Mouse (Mus musculus) layer of hippocampus, adult 9-10 months (tissue): ENCODE measurements at regions not wholly inside any gene's neighbourhood (a gene's known extent, or its start where the extent isn't known, plus 50 kb on each side); places are given as distances from the start of the nearest gene placed in this dataset.

Experiments used
- DNase-seq: peaks from one replicate; pipeline ENCODE4 v3.0.0; 2022; ENCODE audit warnings: low spot score

GRCm38 (mm10) chr1:144316251-144316650 is 67.2 kb upstream of the Rgs1 start:
- DNase-seq = no peak

GRCm38 (mm10) chr1:144314382-144314781 is 65.3 kb upstream of the Rgs1 start:
- no peak for DNase-seq

DNA sequence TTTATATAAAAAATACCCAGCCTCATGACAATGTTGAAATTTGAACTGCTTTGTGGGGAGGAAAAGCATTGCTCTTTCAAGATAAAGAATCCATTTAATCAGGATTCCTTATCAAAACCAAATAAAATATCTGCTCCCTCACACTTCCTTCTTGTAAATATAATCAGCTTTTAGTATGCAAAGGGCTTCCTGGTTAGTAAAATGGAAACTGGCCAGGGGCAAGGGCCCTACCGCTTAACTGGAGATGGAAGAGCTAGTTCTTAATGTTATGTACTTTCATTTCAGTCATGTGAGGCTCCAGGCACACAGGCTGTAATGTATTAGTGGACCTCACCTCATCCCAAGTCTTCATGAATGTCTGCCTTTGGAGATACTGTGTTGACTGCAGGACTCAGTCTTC is 64.3 kb upstream of the Rgs1 start:
- no peak for DNase-seq

- DNase-seq = no peak
Measured at GRCm38 (mm10) chr1:144309901-144310300, 60.9 kb upstream of the Rgs1 start.

DNA sequence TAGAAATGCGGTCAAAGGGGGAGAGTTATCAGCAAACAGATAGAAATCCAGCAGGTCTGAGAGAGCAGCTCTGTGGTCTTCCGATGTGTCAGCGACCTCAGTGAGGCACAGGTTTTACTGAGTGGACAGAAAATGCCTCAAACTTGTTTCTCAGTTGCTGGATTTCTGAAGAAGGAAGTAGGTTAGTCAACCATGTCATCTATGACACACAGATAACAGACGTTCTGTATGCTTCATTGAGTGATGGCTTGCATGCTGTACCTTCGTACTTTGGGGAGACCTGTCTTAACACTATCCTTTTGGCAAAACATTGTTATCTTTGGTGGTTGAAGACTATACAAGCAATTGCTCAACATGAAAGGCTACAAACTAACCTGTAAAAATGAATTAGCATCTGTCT is 59.3 kb upstream of the Rgs1 start:
- DNase-seq = no peak

DNA sequence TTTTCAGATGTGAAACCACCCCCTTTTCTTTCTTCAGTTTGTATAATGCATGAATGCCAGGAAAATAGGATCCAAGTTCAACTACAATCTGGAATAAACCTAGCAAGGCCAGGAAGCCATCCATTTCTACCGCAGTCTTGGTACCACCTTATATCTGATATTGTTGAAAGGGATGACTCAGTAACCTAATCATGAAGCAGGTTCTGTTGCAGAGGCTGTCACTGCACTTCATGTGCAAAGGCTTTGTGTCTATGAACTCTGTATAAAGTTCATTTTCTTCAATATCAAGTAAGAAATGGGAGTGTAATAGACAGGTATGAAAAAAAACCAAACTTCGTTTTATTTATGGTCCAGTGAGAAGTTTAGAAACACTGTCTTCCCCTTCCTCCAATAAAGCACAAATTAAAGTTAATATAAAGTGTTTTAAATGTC is 58.8 kb upstream of the Rgs1 start:
- DNase-seq = no peak

GRCm38 (mm10) chr1:144307017-144307853 is 58.2 kb upstream of the Rgs1 start:
- no peak for DNase-seq

DNA sequence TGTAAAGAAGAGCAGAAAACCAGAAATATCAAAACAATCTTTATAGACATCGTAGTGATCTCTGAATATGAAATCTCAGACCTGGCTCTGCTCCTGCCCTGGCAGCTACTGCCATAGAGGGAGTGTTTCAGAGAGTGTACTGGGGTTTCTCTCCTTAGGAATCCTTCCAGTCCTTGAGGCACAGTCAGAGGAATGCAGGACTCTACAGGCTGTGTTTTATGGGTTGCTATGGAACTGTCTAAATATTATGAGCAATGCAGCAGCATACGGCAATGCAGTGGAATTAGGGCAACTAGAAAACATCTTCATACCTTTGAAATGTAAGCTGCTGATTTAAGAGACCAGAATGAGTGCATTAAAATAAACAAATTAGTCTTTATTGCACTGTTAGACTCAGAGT is 57.2 kb upstream of the Rgs1 start:
- no peak for DNase-seq

GRCm38 (mm10) chr1:144300670-144301069 is 51.6 kb upstream of the Rgs1 start:
- no peak for DNase-seq
